Mouse (Mus musculus): ENCODE data around the gene Txnip.

DNA sequence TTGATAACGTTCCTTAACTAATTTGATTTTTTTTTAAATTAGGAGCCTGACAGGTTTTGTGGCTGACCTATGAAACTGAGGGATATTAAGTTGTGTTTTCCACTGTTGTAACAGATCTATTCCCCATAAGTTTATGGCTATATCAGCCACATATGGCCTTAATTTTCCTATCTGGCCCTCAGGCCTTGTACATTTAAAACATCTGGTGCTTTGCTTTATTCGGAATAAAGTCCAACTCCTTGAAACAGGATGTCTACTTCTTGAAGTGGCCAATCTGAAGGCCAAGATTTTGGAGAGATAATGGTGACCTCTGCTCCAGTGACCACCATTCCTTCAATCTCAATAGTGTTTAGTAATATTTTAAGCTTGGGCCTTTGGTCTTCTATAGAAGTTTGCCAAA is 18.4 kb upstream of the Txnip start:
- TF ChIP-seq FLI1 (IDR thresholded peaks at IDR 0.05; ENCODE audit: low read length) (no peak), GATA1 (IDR thresholded peaks at IDR 0.05; ENCODE audit: borderline replicate concordance, low read length) (no peak)

Measured in megakaryocyte, embryonic 14.5 days (primary cell).